Mouse (Mus musculus) heart, embryonic 11.5 days (tissue): ENCODE data around the gene Irf2bp1. TPM values are rescaled to one million over a fixed set of nuclear protein-coding genes. Genes with fewer than 3 reads are reported as not detected.

Source experiments
- ATAC-seq: fragments of 200-750 bp; cut with Nextera tagmentation; replicated peaks from 2 replicates; pipeline ENCODE4 v1.8.0; 2017; ENCODE audit warnings: moderate library complexity; ENCODE audit not compliant: insufficient number of reproducible peaks, low FRiP score, low TSS enrichment
- H3K27ac ChIP-seq: fragments of 300-500 bp; sonication (generic); 2 replicates; pipeline ENCODE4 v1.5.1; 2014; ENCODE audit warnings: mild to moderate bottlenecking, low read depth, low read length
- H3K27me3 ChIP-seq: fragments of 300-500 bp; sonication (generic); 2 replicates; pipeline ENCODE4 v1.6.1; 2014; ENCODE audit warnings: mild to moderate bottlenecking, low read length, mixed read lengths; ENCODE audit not compliant: control insufficient read depth, insufficient read depth
- H3K36me3 ChIP-seq: fragments of 300-500 bp; sonication (generic); 2 replicates; pipeline ENCODE4 v1.6.1; 2014; ENCODE audit warnings: mild to moderate bottlenecking, low read length, moderate library complexity, mixed read lengths; ENCODE audit not compliant: control insufficient read depth, insufficient read depth
- H3K4me1 ChIP-seq: fragments of 300-500 bp; sonication (generic); 2 replicates; pipeline ENCODE4 v1.6.1; 2014; ENCODE audit warnings: low read length; ENCODE audit not compliant: control insufficient read depth, insufficient read depth
- H3K4me2 ChIP-seq: fragments of 300-500 bp; sonication (generic); 2 replicates; pipeline ENCODE4 v1.6.1; 2014; ENCODE audit warnings: mild to moderate bottlenecking, moderate library complexity
- H3K4me3 ChIP-seq: fragments of 300-500 bp; sonication (generic); 2 replicates; pipeline ENCODE4 v1.5.1; 2014; ENCODE audit warnings: low read depth, low read length
- H3K9ac ChIP-seq: fragments of 300-500 bp; sonication (generic); 2 replicates; pipeline ENCODE4 v1.6.1; 2014; ENCODE audit warnings: mild to moderate bottlenecking, low read depth, low read length, moderate library complexity
- H3K9me3 ChIP-seq: fragments of 300-500 bp; sonication (generic); replicated peaks from 2 replicates; pipeline ENCODE4 v1.6.1; 2016; ENCODE audit warnings: low read length; ENCODE audit not compliant: control insufficient read depth
- WGBS: fragments of 180-500 bp; shearing (Covaris S2); extraction: QIAGEN DNeasy Blood & Tissue Kit; methylation state at CpG from one replicate; pipeline ENCODE4 v1.1.7; 2014; ENCODE audit not compliant: insufficient replicate concordance; 5-methylcytosine and 5-hydroxymethylcytosine counted together
- polyA plus RNA-seq: library from polyadenylated mRNA; unstranded; fragments of >200 nt; fragmentation: Nextera tagmentation; extraction: Ambion mirVana; gene quantifications from 2 replicates; pipeline ENCODE4 v1.2.1, GENCODE M21; 2014

Irf2bp1 gene
- polyA plus RNA-seq, 1 experiment from 2014 or later = 14.2 TPM

DNA sequence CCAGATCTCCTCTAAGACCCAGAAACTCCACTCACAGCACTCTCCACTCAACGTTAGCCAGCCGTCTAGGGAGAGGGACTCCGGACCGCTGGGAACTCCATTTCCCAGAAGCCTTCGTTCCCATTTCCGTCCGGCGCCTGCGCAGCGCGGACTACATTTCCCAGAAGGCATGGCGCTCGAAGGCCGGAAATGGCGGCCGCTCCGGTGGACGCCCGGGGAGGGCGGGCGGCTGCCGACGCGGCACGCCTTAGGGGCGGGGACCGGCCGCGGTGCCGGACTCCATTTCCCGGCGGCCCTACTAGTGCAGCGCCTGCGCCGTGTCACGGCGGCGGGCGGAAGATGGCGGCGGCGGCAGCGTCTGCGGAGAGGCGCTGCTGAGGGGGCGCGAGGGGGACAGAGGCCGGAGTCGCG, 20.3 kb downstream of the Irf2bp1 start, which contains the start of gene Sympk:
Gene Sympk, plus strand, starts transcription at position 282 of the 411 bp plus-strand sequence.
- 1% methylated on average over 42 of the region's 50 CpGs for WGBS
- ATAC-seq = peak; percentile 91
- peak within 1 kb of the TSS; percentile 60 for H3K27ac ChIP-seq
- H3K4me1 ChIP-seq = peaks cover 13% of the 10 kb centered on the region; the same call in 1 of the 2 replicates
- H3K9ac ChIP-seq = peak within 1 kb of the TSS; percentile 94
- H3K9me3 ChIP-seq = no peaks in the 10 kb centered on the region
- H3K4me2 ChIP-seq = peak within 1 kb of the TSS; percentile 90
- peaks cover 35% of the 10 kb centered on the region for H3K27me3 ChIP-seq
- H3K4me3 ChIP-seq = peak within 1 kb of the TSS; percentile 78
- H3K36me3 ChIP-seq = peaks cover 1% of the 10 kb centered on the region; the same call in 1 of the 2 replicates

DNA sequence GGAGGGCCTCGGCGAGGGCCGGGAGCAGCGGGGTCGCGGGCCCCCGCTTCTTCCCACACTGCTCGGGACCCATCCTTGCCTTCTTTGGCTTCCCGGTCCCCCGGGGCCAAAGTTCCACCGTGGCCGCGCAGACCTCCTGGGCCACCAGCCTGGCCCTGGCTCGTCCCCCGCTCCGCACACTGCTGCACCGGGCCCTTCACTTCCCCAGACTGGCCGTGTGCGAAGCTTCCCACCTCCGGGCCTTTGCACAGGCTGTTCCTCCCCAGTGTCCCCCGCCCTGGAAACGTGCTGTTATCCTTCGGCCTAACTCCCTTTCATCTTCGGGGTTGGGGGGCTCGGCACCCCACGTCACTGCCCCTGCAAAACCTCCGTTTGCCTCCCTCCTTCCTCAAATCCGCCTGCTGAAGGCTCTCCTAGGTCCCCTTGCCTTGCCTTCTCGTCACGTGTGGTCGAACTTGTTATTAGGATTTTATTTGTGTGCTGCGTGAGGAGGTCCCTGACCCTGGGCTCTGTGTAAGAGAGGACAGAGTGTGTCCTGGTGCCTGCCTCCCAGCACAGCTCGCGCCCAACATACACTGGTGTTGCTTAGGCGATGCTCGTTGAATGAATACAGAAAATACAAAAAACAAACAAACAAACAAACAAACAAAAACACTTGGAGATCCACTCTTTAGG, 20.9 kb downstream of the Irf2bp1 start:
- WGBS = 2% methylated on average over 34 of the region's 36 CpGs
- H3K27me3 ChIP-seq = peaks cover 35% of the 10 kb centered on the region

DNA sequence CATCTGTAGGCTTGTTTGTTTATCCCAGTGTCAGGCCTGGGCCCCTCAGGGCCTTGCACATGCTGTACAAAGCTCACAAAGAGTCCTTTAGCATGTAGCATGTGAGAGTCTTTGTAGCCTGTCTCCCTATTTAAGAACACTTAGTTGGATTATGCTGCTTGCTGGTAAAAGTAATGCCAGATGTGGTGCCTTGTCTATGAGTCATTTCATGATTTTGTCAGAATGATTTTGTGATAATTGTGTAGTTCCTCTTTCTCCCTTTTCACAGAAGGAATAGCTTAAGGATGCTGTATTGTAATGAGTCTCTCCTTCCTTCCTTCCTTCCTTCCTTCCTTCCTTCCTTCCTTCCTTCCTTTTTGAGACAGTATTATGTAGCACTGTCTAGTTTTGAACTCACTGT, 24.2 kb downstream of the Irf2bp1 start:
- no peak for ATAC-seq
- Histone ChIP-seq H3K27me3 (peaks cover 8% of the 10 kb centered on the region), H3K4me1 (peaks cover 13% of the 10 kb centered on the region; the same call in 1 of the 2 replicates), H3K9me3 (no peaks in the 10 kb centered on the region), H3K9ac (no peak overlapping the region), H3K36me3 (peaks cover 32% of the 10 kb centered on the region), H3K4me3 (no peak overlapping the region), H3K4me2 (no peak overlapping the region), H3K27ac (no peak overlapping the region)

More for the DNA sequence above, 20.9 kb downstream of the Irf2bp1 start:
- Histone ChIP-seq H3K9me3 (no peaks in the 10 kb centered on the region), H3K9ac (peak overlapping the region; percentile 94), H3K4me2 (peak overlapping the region; percentile 90), H3K4me3 (peak overlapping the region; percentile 78), H3K4me1 (peaks cover 13% of the 10 kb centered on the region; the same call in 1 of the 2 replicates), H3K27ac (peak overlapping the region; percentile 60), H3K36me3 (peaks cover 7% of the 10 kb centered on the region; the same call in 1 of the 2 replicates)
- peak; percentile 16 for ATAC-seq

DNA sequence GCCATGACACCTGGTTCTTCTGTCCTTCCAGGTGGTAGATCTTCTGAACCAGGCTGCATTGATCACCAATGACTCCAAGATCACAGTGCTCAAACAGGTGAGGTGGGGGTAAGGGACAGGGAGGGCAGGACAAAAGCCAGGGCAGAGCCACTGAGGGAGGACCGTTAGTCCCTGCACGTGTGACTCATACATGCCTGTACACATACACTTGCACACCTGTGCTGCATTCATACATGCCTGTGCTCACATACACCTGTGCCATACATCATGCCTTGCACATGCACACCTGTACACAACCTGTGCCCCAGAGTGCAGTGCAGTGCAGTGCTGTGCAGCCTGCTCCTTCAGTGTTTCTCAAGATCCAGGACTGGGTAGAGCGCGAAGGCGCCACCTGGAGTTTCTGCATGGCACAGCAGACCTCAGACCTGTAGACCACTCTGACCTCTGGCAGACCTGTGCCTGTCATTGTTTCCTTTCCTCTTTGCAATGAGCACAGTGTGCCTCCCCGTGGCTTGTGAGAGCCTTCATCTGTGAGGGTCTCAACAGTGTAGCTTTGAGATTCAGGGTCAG, 25.3 kb downstream of the Irf2bp1 start:
- Histone ChIP-seq H3K9ac (no peak overlapping the region), H3K4me2 (no peak overlapping the region), H3K27ac (no peak overlapping the region), H3K4me1 (peaks cover 9% of the 10 kb centered on the region; the same call in 1 of the 2 replicates), H3K27me3 (no peaks in the 10 kb centered on the region), H3K4me3 (no peak overlapping the region), H3K9me3 (no peaks in the 10 kb centered on the region), H3K36me3 (peaks cover 33% of the 10 kb centered on the region)
- 63% methylated on average over 6 of the region's 6 CpGs for WGBS
- peak; percentile 41 for ATAC-seq

DNA sequence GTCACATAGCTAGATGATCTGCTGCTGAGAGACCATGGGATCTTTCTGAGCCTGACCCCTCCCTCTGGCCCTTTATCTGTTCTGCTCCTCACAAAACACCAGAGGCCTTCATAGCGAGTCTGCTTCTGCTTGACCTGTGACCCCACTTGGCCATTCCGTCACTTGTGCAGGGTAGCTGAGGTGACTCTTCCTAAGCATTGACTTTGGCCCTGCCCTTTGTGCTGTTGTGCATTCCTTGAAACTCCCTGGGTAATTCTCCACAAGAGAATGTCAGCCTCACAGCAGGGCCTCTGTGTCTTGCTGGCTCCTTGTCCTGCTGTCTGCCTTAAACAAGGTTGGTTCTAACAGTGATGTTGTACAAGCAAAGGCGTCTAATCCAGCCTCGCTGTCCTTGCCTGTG, 27.8 kb downstream of the Irf2bp1 start:
- H3K36me3 ChIP-seq = peaks cover 52% of the 10 kb centered on the region

DNA sequence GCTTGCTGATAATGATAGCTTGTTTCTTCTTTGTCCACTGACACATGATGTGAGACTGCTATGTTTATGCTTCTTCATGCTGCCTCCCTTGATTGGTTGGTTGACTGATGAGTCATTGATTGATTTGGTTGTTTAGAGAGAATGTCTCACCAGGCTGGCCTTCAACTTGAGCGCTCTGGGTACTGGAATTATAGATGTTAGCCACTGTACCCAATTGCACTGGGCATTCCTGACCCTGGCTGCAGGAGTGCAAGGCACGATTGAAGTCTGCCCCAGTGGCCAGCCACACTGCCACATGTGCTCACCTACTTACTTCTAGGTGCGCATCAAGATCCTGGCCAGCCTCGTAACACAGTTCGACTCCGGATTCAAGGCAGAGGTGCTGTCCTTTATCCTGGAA, 40.8 kb downstream of the Irf2bp1 start:
- peaks cover 77% of the 10 kb centered on the region for H3K36me3 ChIP-seq
- WGBS = 95% methylated on average over 6 of the region's 6 CpGs
- no peak overlapping the region for H3K4me3 ChIP-seq
- no peaks in the 10 kb centered on the region for H3K4me1 ChIP-seq
- H3K27me3 ChIP-seq = no peaks in the 10 kb centered on the region
- no peak overlapping the region for H3K9ac ChIP-seq
- no peaks in the 10 kb centered on the region for H3K9me3 ChIP-seq
- H3K4me2 ChIP-seq = no peak overlapping the region
- no peak overlapping the region for H3K27ac ChIP-seq
- ATAC-seq = no peak

More for the DNA sequence above, 27.8 kb downstream of the Irf2bp1 start:
- Histone ChIP-seq H3K27me3 (no peaks in the 10 kb centered on the region), H3K9ac (no peak overlapping the region), H3K4me3 (no peak overlapping the region), H3K27ac (no peak overlapping the region), H3K9me3 (no peaks in the 10 kb centered on the region), H3K4me1 (no peaks in the 10 kb centered on the region), H3K4me2 (no peak overlapping the region)
- ATAC-seq = no peak
- WGBS = 64% methylated on average over 4 of the region's 4 CpGs

DNA sequence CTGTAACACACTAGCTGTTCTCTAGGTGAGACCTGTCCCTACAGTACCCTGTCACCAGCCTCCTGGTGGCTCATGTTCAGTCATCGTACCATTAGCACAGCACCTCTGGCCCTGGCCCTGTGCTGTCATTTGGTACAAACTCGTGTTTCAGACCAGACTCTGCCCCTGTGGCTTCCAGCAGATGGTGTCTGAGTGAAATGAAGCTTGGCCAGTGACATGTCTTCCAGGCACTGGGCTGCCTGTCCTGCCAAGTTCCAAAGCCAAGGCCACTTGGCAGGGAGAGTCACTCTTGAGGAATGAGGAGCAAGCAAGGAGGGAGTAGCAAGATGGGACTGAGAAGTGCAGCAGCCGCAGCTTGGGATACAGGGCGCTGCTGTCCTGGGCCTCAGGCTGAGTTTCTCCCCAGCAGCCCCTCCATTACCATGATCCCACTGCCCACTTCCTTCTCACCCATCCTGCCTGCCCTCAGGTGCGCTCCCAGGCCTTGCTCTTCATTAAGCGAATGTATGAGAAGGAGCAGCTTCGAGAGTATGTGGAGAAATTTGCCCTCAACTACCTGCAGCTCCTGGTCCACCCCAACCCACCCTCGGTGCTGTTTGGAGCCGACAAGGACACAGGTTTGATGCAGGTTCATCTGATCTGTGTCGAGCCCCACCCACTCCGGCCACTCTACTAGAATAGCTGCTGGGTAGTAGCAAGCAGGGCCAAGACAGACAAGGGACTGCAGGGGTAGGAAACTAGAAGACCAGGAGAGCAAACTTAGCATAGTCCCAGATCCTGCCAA, 42.6 kb downstream of the Irf2bp1 start:
- Histone ChIP-seq H3K4me3 (no peak overlapping the region), H3K9me3 (no peaks in the 10 kb centered on the region), H3K27ac (no peak overlapping the region), H3K4me1 (no peaks in the 10 kb centered on the region), H3K4me2 (no peak overlapping the region), H3K36me3 (peaks cover 69% of the 10 kb centered on the region), H3K9ac (no peak overlapping the region), H3K27me3 (no peaks in the 10 kb centered on the region)
- ATAC-seq = no peak
- 85% methylated on average over 11 of the region's 11 CpGs for WGBS

DNA sequence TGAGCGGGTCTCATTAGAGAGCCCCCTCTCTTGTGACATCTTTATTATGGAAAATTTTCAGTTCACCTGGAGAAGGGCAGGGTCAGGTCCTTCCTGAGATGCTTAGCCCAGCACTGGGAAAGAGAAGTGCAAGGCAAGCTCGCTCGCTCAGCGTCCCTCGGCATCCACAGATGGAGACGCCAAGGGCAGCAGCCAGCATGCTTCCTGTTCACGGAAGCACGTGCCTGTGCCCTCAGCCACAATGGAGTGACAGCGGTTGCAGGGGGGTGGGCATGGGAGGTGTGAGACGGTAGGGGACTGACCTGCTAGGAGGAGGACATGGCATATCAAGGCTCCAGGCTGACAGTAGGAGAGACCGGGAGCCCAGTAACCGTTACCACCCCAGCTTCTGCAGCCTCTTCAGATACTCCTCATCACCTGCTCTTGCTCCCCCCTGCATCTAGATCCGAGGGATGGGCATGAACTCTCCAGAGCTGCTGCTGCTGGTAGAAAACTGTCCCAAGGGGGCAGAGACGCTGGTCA, 44.2 kb downstream of the Irf2bp1 start:
- no peaks in the 10 kb centered on the region for H3K27me3 ChIP-seq
- H3K9ac ChIP-seq = no peak overlapping the region
- no peak for ATAC-seq
- H3K4me3 ChIP-seq = no peak overlapping the region
- H3K4me2 ChIP-seq = no peak overlapping the region
- no peaks in the 10 kb centered on the region for H3K9me3 ChIP-seq
- 86% methylated on average over 14 of the region's 14 CpGs for WGBS
- H3K36me3 ChIP-seq = peaks cover 59% of the 10 kb centered on the region
- H3K4me1 ChIP-seq = no peaks in the 10 kb centered on the region
- no peak overlapping the region for H3K27ac ChIP-seq
